Mouse (Mus musculus): ENCODE data around the gene Lrrc32. TPM values are rescaled to one million over a fixed set of nuclear protein-coding genes. Genes with fewer than 3 reads are reported as not detected.

Gene Lrrc32
- total RNA-seq (2023), result 5.2 TPM

GRCm38 (mm10) chr7:98489131-98489530 lies at the start of gene Lrrc32:
Lrrc32 (plus strand) TSS chr7:98489283.

GRCm38 (mm10) chr7:98439956-98440466 lies 49.1 kb upstream of the Lrrc32 start, which contains the start of gene Gucy2d:
Gucy2d (plus strand) TSS chr7:98440416.

Other genes starting within 250 kb of the Lrrc32 start
- 8.6 TPM for gene Acer3, start 168.1 kb upstream of the Lrrc32 start, total RNA-seq (2023)
- not detected for gene Tsku, start 128.0 kb upstream of the Lrrc32 start, total RNA-seq (2023)
- gene Gucy2d, start 48.9 kb upstream of the Lrrc32 start, total RNA-seq (2023), result not detected
- 94.1 TPM for gene Emsy, start 167.5 kb downstream of the Lrrc32 start, total RNA-seq (2023)
- gene Thap12, start 213.8 kb downstream of the Lrrc32 start, total RNA-seq (2023), result 68.7 TPM

All from CD4-positive naive resting alpha-beta T cell, adult 76 days (primary cell).